Mouse (Mus musculus) lung, postnatal 0 days (tissue): ENCODE results near the gene Rasgrf2. TPM values are rescaled to one million over a fixed set of nuclear protein-coding genes. Genes with fewer than 3 reads are reported as not detected.

ENCODE experiments used
- ATAC-seq: fragments of 200-750 bp; cut with Nextera tagmentation; 2 replicates; pipeline ENCODE4 v1.8.0; 2017; ENCODE audit warnings: moderate library complexity
- DNase-seq: peaks from one replicate; pipeline ENCODE4 v3.0.0-alpha.2; 2016; ENCODE audit warnings: low spot score
- H3K27ac ChIP-seq: fragments of 300-500 bp; sonication (generic); 2 replicates; pipeline ENCODE4 v1.5.1; 2014; ENCODE audit warnings: antibody characterized with exemption, mild to moderate bottlenecking, low read length, mixed read lengths
- H3K27me3 ChIP-seq: fragments of 300-500 bp; sonication (generic); replicated peaks from 2 replicates; pipeline ENCODE4 v1.6.1; 2014; ENCODE audit warnings: low read length, mixed read lengths; ENCODE audit not compliant: insufficient read depth
- H3K36me3 ChIP-seq: fragments of 300-500 bp; sonication (generic); 2 replicates; pipeline ENCODE4 v1.6.1; 2014; ENCODE audit warnings: low read length, mixed read lengths; ENCODE audit not compliant: insufficient read depth
- H3K4me1 ChIP-seq: fragments of 300-500 bp; sonication (generic); 2 replicates; pipeline ENCODE4 v1.6.1; 2014; ENCODE audit warnings: antibody characterized with exemption, low read depth, low read length, mixed read lengths; ENCODE audit not compliant: insufficient read depth
- H3K4me2 ChIP-seq: fragments of 300-500 bp; sonication (generic); replicated peaks from 2 replicates; pipeline ENCODE4 v1.6.1; 2014; ENCODE audit warnings: low read depth, mild to moderate bottlenecking, low read length, moderate library complexity, mixed read lengths
- H3K4me3 ChIP-seq: fragments of 300-500 bp; sonication (generic); 2 replicates; pipeline ENCODE4 v1.5.1; 2014; ENCODE audit warnings: low read depth, low read length
- H3K9ac ChIP-seq: fragments of 300-500 bp; sonication (generic); replicated peaks from 2 replicates; pipeline ENCODE4 v1.6.1; 2014; ENCODE audit warnings: low read depth, mild to moderate bottlenecking
- H3K9me3 ChIP-seq: fragments of 300-500 bp; sonication (generic); 2 replicates; pipeline ENCODE4 v1.6.1; 2016; ENCODE audit warnings: low read length, mixed read lengths
- CTCF ChIP-seq: IDR thresholded peaks from 2 replicates; pipeline ENCODE4 v1.5.1; 2016; ENCODE audit warnings: antibody characterized with exemption, mild to moderate bottlenecking
- EP300 ChIP-seq: IDR thresholded peaks from 2 replicates; pipeline ENCODE4 v1.6.1; 2016; ENCODE audit warnings: antibody characterized with exemption, mild to moderate bottlenecking, control low read depth
- WGBS: fragments of 180-500 bp; shearing (Covaris S2); extraction: QIAGEN DNeasy Blood & Tissue Kit; methylation state at CpG from one replicate; pipeline ENCODE4 v1.1.7; 2014; 5-methylcytosine and 5-hydroxymethylcytosine counted together
- polyA plus RNA-seq: library from polyadenylated mRNA; unstranded; fragments of >200 nt; fragmentation: Nextera tagmentation; extraction: Ambion mirVana; gene quantifications from 2 replicates; pipeline ENCODE4 v1.2.1, GENCODE M21; 2015

Gene Rasgrf2
- polyA plus RNA-seq, 1 experiment from 2014 or later, result 4.0 TPM

- ATAC-seq, result no peak
- H3K36me3 ChIP-seq, result no peaks in the 10 kb centered on the region
- no peak overlapping the region for H3K4me3 ChIP-seq
- 67% methylated on average over 10 of the region's 10 CpGs for WGBS
- no peak for TF ChIP-seq CTCF
- TF ChIP-seq EP300, result no peak
- no peaks in the 10 kb centered on the region for H3K27me3 ChIP-seq
- no peaks in the 10 kb centered on the region for H3K9me3 ChIP-seq
- no peak for DNase-seq
- no peak overlapping the region for H3K27ac ChIP-seq
- H3K9ac ChIP-seq, result no peak overlapping the region
- no peak overlapping the region for H3K4me2 ChIP-seq
- H3K4me1 ChIP-seq, result no peaks in the 10 kb centered on the region
Measured at GRCm38 (mm10) chr13:91877350-91877749, 254.1 kb downstream of the Rasgrf2 start.

GRCm38 (mm10) chr13:91876741-91877349 is 254.6 kb downstream of the Rasgrf2 start, which contains the start of gene Ckmt2:
Gene Ckmt2, minus strand, starts transcription at chr13:91876885.
- no peak within 1 kb of the TSS for H3K4me2 ChIP-seq
- H3K36me3 ChIP-seq, result no peaks in the 10 kb centered on the region
- ATAC-seq, result no peak
- DNase-seq, result no peak
- no peak within 1 kb of the TSS for H3K27ac ChIP-seq
- H3K9me3 ChIP-seq, result no peaks in the 10 kb centered on the region
- H3K4me3 ChIP-seq, result no peak within 1 kb of the TSS
- no peaks in the 10 kb centered on the region for H3K4me1 ChIP-seq
- no peaks in the 10 kb centered on the region for H3K27me3 ChIP-seq
- TF ChIP-seq EP300, result no peak
- no peak for TF ChIP-seq CTCF
- WGBS, result 58% methylated on average over 5 of the region's 5 CpGs
- H3K9ac ChIP-seq, result no peak within 1 kb of the TSS

GRCm38 (mm10) chr13:91875581-91875980 is 255.9 kb downstream of the Rasgrf2 start:
- Histone ChIP-seq H3K36me3 (no peaks in the 10 kb centered on the region), H3K9me3 (no peaks in the 10 kb centered on the region), H3K9ac (no peak overlapping the region), H3K4me3 (no peak overlapping the region), H3K4me1 (no peaks in the 10 kb centered on the region), H3K4me2 (no peak overlapping the region), H3K27me3 (no peaks in the 10 kb centered on the region), H3K27ac (no peak overlapping the region)
- WGBS, result 31% methylated on average over 2 of the region's 2 CpGs
- DNase-seq, result no peak
- no peak for ATAC-seq
- TF ChIP-seq EP300 (no peak), CTCF (no peak)

- TF ChIP-seq EP300 (no peak), CTCF (no peak)
- Histone ChIP-seq H3K27ac (peak overlapping the region; percentile 54), H3K4me3 (no peak overlapping the region), H3K9me3 (no peaks in the 10 kb centered on the region), H3K9ac (no peak overlapping the region), H3K36me3 (no peaks in the 10 kb centered on the region), H3K4me1 (no peaks in the 10 kb centered on the region), H3K27me3 (no peaks in the 10 kb centered on the region), H3K4me2 (no peak overlapping the region)
- ATAC-seq, result peak; percentile 30
- WGBS, result 71% methylated on average over 7 of the region's 7 CpGs
- DNase-seq, result no peak
Measured at GRCm38 (mm10) chr13:91874565-91874964, 256.9 kb downstream of the Rasgrf2 start.

GRCm38 (mm10) chr13:91873734-91874329 is 257.6 kb downstream of the Rasgrf2 start:
- TF ChIP-seq EP300, result peak; percentile 97
- no peak for TF ChIP-seq CTCF
- 41% methylated on average over 7 of the region's 7 CpGs for WGBS
- Histone ChIP-seq H3K4me3 (no peak overlapping the region), H3K27me3 (no peaks in the 10 kb centered on the region), H3K4me2 (no peak overlapping the region), H3K27ac (0 out of 2 replicates have a peak overlapping the region, but pooled peaks have one; percentile 32), H3K36me3 (no peaks in the 10 kb centered on the region), H3K4me1 (no peaks in the 10 kb centered on the region), H3K9me3 (no peaks in the 10 kb centered on the region), H3K9ac (no peak overlapping the region)
- ATAC-seq, result peak; percentile 97
- peak; percentile 72 for DNase-seq

- Histone ChIP-seq H3K27me3 (no peaks in the 10 kb centered on the region), H3K4me2 (no peak overlapping the region), H3K9me3 (no peaks in the 10 kb centered on the region), H3K36me3 (no peaks in the 10 kb centered on the region), H3K27ac (no peak overlapping the region), H3K9ac (no peak overlapping the region), H3K4me3 (no peak overlapping the region), H3K4me1 (no peaks in the 10 kb centered on the region)
- DNase-seq (no peak), ATAC-seq (no peak)
- WGBS, result 85% methylated on average over 1 of the region's 1 CpGs
- TF ChIP-seq CTCF (no peak), EP300 (no peak)
Measured at GRCm38 (mm10) chr13:91868577-91868976, 262.9 kb downstream of the Rasgrf2 start.
